Mouse (Mus musculus) sigmoid colon, adult 10 weeks (tissue): Measurements from ENCODE around the gene Wnt2. TPM values are rescaled to one million over a fixed set of nuclear protein-coding genes. Genes with fewer than 3 reads are reported as not detected.

Source experiments
- polyA plus RNA-seq: library from polyadenylated mRNA; stranded (reverse); fragments of 350-450 nt; fragmentation: Illumina TruSeq; extraction: RNeasy Lipid Tissue Mini Kit (QIAGEN cat#74804); gene quantifications from one replicate; pipeline ENCODE4 v1.2.3, GENCODE M21; 2014; ENCODE audit warnings: low read depth, low replicate concordance

Gene Wnt2
- polyA plus RNA-seq = 0.38 TPM

DNA sequence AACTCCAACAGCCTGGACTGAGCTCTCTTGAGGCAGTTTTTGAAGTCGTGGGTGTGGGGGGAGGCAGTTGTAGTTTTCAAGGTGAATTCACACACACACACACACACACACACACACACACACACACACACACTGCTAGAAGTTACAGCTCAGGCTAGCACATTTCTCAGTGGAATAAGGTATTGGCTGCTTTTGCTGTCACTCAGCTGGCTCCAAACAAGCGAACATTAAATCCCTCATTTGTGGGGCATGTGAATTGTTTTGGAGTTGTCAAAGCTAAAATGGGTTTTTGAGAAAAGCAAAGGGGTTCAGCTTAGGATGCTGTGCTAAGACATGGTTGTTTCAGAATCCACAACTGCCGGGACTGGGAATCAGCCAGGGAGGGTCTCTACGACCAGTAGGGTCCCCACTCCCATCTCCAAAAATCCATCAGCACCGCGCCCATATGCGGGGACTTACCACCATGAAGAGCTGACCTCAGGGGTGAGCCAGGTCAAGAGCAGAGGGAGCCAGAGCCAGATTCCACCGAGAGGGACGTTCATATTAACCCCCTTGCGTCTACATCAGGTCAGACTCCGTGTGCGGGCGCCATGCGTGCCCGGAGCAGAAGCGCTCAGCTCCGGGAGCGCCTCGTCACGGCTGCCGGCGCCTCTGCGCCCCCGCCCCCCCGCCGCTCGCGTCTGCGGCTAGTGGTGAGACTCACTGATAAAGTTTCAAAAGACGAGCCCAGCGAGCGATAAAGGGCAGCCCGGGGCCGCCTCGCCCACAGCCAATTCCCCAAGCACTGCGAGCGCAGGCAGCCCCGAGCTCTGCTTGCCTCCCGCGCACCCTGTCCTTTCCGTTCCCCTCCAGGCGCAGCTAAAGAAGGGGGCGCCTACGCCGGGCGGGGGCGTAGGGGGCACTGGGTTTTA lies at the start of gene Wnt2:
TSS of gene Wnt2 (minus strand) at position 840 of the 911 bp plus-strand sequence.

Other genes with a start within 250 kb of the Wnt2 start
- gene Asz1, start 78.5 kb upstream of the Wnt2 start, polyA plus RNA-seq = 0.38 TPM
- 226 TPM for gene Cftr, start 140.1 kb upstream of the Wnt2 start, polyA plus RNA-seq